Mouse (Mus musculus) forebrain, embryonic 12.5 days (tissue): Measurements from ENCODE around the gene Cfap298. TPM values are rescaled to one million over a fixed set of nuclear protein-coding genes. Genes with fewer than 3 reads are reported as not detected.

Experiments
- ATAC-seq: fragments of 200-750 bp; cut with Nextera tagmentation; 2 replicates; pipeline ENCODE4 v1.8.0; 2017; ENCODE audit warnings: moderate TSS enrichment; ENCODE audit not compliant: low FRiP score
- H3K27ac ChIP-seq: fragments of 300-500 bp; sonication (generic); 2 replicates; pipeline ENCODE4 v1.5.1; 2016; ENCODE audit warnings: mild to moderate bottlenecking
- H3K27me3 ChIP-seq: fragments of 300-500 bp; sonication (generic); 2 replicates; pipeline ENCODE4 v1.6.1; 2016; ENCODE audit warnings: mild to moderate bottlenecking
- H3K36me3 ChIP-seq: fragments of 300-500 bp; sonication (generic); replicated peaks from 2 replicates; pipeline ENCODE4 v1.6.1; 2016; ENCODE audit warnings: mild to moderate bottlenecking
- H3K4me1 ChIP-seq: fragments of 300-500 bp; sonication (generic); 2 replicates; pipeline ENCODE4 v1.6.1; 2016
- H3K4me2 ChIP-seq: fragments of 300-500 bp; sonication (generic); 2 replicates; pipeline ENCODE4 v1.6.1; 2016; ENCODE audit warnings: mild to moderate bottlenecking, moderate library complexity
- H3K4me3 ChIP-seq: fragments of 300-500 bp; sonication (generic); replicated peaks from 2 replicates; pipeline ENCODE4 v1.5.1; 2016; ENCODE audit warnings: mild to moderate bottlenecking
- H3K9ac ChIP-seq: fragments of 300-500 bp; sonication (generic); 2 replicates; pipeline ENCODE4 v1.6.1; 2016; ENCODE audit warnings: mild to moderate bottlenecking
- H3K9me3 ChIP-seq: fragments of 300-500 bp; sonication (generic); 2 replicates; pipeline ENCODE4 v1.6.1; 2016
- WGBS: fragments of 180-500 bp; shearing (Covaris S2); methylation state at CpG from one replicate; pipeline ENCODE4 v1.1.7; 2016; 5-methylcytosine and 5-hydroxymethylcytosine counted together
- polyA plus RNA-seq: library from polyadenylated mRNA; unstranded; fragments of >200 nt; fragmentation: Nextera tagmentation; extraction: Ambion mirVana; gene quantifications from 2 replicates; pipeline ENCODE4 v1.2.1, GENCODE M21; 2016

Cfap298 gene
- polyA plus RNA-seq, 1 experiment from 2014 or later = 49.6 TPM

DNA sequence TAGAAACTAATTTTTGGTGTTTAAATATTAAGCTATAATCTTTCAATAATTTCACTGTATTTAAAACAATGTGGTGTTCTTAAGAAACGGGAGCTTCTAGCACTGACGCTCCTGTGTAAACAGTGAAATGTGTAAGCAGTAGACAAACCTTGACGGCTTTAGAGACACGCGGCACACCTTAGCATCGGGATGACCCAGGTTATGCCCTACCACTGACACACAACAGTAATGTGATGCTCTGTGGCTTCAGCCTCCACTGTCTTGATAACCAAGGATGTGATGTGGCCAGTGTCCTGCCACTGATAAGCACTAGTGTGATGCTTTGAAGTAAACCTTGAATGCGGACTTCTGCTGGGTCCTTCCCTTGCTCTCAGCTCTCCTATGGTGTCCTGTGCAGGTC lies 6.3 kb upstream of the Cfap298 start:
- ATAC-seq = no peak
- Histone ChIP-seq H3K4me2 (no peak overlapping the region), H3K9ac (no peak overlapping the region), H3K27me3 (no peaks in the 10 kb centered on the region), H3K9me3 (no peaks in the 10 kb centered on the region), H3K4me3 (no peak overlapping the region), H3K36me3 (peaks cover 39% of the 10 kb centered on the region), H3K4me1 (no peaks in the 10 kb centered on the region), H3K27ac (no peak overlapping the region)
- WGBS = 93% methylated on average over 7 of the region's 7 CpGs

GRCm38 (mm10) chr16:90934193-90934686 lies 674 bp downstream of the Cfap298 start:
- Histone ChIP-seq H3K4me2 (peak overlapping the region; percentile 73), H3K4me3 (peak overlapping the region; percentile 84), H3K36me3 (peaks cover 18% of the 10 kb centered on the region), H3K27me3 (no peaks in the 10 kb centered on the region), H3K9me3 (no peaks in the 10 kb centered on the region), H3K9ac (peak overlapping the region; percentile 85), H3K4me1 (peaks cover 13% of the 10 kb centered on the region), H3K27ac (peak overlapping the region; percentile 89)
- peak; percentile 61 for ATAC-seq
- under 1% methylated on average over 38 of the region's 38 CpGs for whole genome bisulfite sequencing

DNA sequence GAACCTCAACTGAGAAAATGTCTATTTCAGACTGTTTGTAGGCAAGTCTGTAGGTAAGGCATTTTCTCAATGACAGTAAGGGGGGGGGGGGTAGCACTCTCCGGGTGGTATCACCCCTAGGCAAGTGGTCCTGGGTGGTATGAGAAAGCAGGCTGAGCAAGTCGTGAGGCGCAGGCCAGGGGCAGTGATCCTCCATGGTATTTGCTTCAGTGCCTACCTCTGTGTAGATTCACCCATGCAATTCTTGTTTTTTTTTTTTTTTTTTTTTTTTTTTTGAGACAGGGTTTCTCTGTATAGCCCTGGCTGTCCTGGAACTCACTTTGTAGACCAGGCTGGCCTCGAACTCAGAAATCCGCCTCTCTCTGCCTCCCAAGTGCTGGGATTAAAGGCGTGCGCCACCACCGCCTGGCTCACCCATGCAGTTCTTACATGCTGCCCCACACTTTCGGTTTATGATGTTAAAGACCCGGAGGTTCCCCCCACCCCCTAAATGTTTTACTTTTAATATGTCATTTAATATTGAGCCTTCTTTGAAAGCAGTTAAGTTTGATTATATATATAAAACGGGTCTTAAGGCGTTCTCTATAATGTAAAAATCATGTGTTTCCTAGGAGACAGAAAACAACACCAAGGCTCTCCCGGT lies 1.3 kb downstream of the Cfap298 start:
- Histone ChIP-seq H3K4me2 (peak overlapping the region; percentile 73), H3K9me3 (no peaks in the 10 kb centered on the region), H3K9ac (peak overlapping the region; percentile 85), H3K27ac (peak overlapping the region; percentile 89; the same call in 1 of the 2 replicates), H3K27me3 (no peaks in the 10 kb centered on the region), H3K36me3 (peaks cover 24% of the 10 kb centered on the region), H3K4me3 (peak overlapping the region; percentile 84), H3K4me1 (peaks cover 13% of the 10 kb centered on the region)
- 32% methylated on average over 13 of the region's 13 CpGs for WGBS
- no peak for ATAC-seq

DNA sequence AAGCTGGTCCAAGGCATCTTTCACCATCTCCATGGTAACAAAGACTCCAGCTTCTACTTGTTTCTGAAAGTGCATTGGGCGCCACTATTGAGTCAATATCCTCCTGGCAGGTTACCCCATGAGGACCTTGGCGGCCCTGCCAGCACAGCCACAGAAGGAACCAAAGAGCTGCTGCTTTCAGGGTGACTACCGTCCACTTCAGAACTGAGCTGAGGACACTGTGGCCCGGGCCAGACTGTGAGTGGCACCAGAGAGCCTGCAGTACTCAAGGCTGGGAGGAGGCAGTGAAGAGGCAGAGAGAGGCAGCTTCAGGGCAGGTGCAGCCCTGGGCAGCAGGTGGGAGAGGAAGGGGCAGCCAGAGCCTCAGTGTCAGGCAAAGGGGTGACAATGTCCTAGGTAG lies 7.5 kb downstream of the Cfap298 start:
- Histone ChIP-seq H3K4me3 (no peak overlapping the region), H3K27ac (no peak overlapping the region), H3K4me1 (no peaks in the 10 kb centered on the region), H3K9me3 (no peaks in the 10 kb centered on the region), H3K36me3 (peaks cover 39% of the 10 kb centered on the region; the same call in 1 of the 2 replicates), H3K4me2 (no peak overlapping the region), H3K27me3 (no peaks in the 10 kb centered on the region), H3K9ac (no peak overlapping the region)
- ATAC-seq = no peak
- 93% methylated on average over 4 of the region's 4 CpGs for WGBS

DNA sequence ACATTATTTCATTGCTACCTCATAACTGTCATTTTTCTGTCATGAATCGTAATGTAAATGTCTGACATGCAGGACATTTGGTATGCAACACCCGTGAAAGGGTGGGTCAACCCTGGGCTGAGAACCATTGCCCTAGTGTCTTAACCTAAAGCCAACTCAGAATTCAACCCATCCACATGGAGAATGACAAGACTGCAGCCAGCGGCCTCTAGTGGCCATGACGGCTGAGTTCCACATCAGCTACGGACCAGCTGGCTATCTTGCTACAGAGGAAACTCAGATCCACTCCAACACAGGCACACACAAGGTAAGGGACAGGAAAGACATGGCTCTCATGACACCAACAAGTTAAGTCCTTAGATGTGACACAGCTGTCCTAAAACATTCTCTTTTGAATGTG lies 9.5 kb downstream of the Cfap298 start:
- no peak; the same call in 1 of the 2 replicates for ATAC-seq
- Histone ChIP-seq H3K4me3 (no peak overlapping the region), H3K36me3 (peaks cover 36% of the 10 kb centered on the region; the same call in 1 of the 2 replicates), H3K9me3 (no peaks in the 10 kb centered on the region), H3K27me3 (no peaks in the 10 kb centered on the region), H3K4me2 (no peak overlapping the region), H3K9ac (no peak overlapping the region), H3K4me1 (peaks cover 6% of the 10 kb centered on the region; the same call in 1 of the 2 replicates), H3K27ac (no peak overlapping the region)
- WGBS = 36% methylated on average over 5 of the region's 5 CpGs

- no peaks in the 10 kb centered on the region for H3K27me3 ChIP-seq
- no peak overlapping the region for H3K4me2 ChIP-seq
- peaks cover 34% of the 10 kb centered on the region; the same call in 1 of the 2 replicates for H3K36me3 ChIP-seq
- H3K9ac ChIP-seq = no peak overlapping the region
- no peak overlapping the region for H3K4me3 ChIP-seq
- ATAC-seq = no peak
- WGBS = 91% methylated on average over 13 of the region's 13 CpGs
- H3K27ac ChIP-seq = no peak overlapping the region
- no peaks in the 10 kb centered on the region for H3K9me3 ChIP-seq
- H3K4me1 ChIP-seq = peaks cover 6% of the 10 kb centered on the region; the same call in 1 of the 2 replicates
These were observed 10.1 kb downstream of the Cfap298 start for GRCm38 (mm10) chr16:90924606-90925370.

DNA sequence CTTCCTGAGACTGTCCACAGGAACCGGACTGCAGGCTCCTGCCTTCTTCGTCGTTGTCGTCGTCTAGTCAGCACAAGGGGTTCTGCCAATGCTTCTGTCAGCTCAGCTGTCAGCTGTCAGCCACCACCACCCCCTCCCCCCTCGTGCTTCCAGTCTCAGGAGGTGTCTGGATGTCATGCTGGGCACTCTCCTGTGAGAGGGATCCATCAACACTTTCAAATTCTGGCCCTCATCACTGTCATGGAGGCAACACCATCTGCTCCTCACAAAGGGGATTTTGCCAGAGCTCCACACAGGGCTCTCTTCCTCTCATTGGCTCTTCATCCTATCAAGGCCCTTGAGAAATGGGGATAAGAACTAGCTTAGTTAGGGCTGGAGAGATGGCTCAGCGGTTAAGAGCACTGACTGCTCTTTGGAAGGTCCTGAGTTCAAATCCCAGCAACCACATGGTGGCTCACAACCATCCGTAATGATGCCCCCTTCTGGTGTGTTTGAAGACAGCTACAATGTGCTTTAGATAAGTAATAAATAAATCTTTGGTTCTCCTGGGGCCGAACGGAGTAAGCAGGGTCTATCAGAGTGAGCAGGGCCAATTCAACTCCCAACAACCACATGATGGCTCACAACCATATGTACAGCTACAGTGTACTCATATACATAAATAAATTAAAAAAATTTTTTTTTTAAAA lies 13.3 kb downstream of the Cfap298 start:
- Histone ChIP-seq H3K4me3 (no peak overlapping the region), H3K36me3 (peaks cover 12% of the 10 kb centered on the region; the same call in 1 of the 2 replicates), H3K27me3 (no peaks in the 10 kb centered on the region), H3K4me1 (peaks cover 6% of the 10 kb centered on the region; the same call in 1 of the 2 replicates), H3K27ac (0 out of 2 replicates have a peak overlapping the region, but pooled peaks have one; percentile 43), H3K9ac (no peak overlapping the region), H3K4me2 (no peak overlapping the region), H3K9me3 (no peaks in the 10 kb centered on the region)
- ATAC-seq = peak; percentile 58
- WGBS = 67% methylated on average over 10 of the region's 10 CpGs

GRCm38 (mm10) chr16:90917156-90917555 lies 17.8 kb downstream of the Cfap298 start:
- Histone ChIP-seq H3K27ac (no peak overlapping the region), H3K4me1 (peaks cover 10% of the 10 kb centered on the region), H3K27me3 (no peaks in the 10 kb centered on the region), H3K4me3 (no peak overlapping the region), H3K9me3 (no peaks in the 10 kb centered on the region), H3K9ac (no peak overlapping the region), H3K36me3 (no peaks in the 10 kb centered on the region), H3K4me2 (no peak overlapping the region)
- ATAC-seq = no peak
- 69% methylated on average over 8 of the region's 8 CpGs for WGBS

DNA sequence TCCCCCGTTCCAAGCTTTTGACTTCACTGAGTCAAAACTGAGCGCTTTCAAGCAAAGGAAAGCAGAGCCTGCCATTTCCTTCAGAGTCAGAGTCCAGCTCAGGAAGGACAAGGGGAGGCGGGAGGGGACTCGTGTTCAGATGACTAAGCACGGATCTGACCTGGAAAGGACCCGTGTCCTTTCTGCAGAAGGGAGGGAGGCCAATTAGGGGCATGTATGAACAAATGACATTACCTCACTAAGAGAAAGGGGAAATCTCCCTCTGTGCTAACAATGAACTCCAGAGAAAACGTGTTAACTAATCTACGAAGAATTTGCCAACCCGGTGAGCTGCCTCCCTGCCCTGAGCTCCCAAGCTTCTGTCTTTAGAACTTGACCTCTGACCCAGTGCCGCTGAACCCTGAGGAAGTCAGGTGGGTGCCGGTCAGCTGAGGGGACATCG lies 18.9 kb downstream of the Cfap298 start:
- H3K9ac ChIP-seq = no peak overlapping the region
- H3K4me1 ChIP-seq = peaks cover 4% of the 10 kb centered on the region
- H3K36me3 ChIP-seq = no peaks in the 10 kb centered on the region
- H3K27ac ChIP-seq = no peak overlapping the region
- no peaks in the 10 kb centered on the region for H3K9me3 ChIP-seq
- no peak overlapping the region for H3K4me2 ChIP-seq
- WGBS = 25% methylated on average over 12 of the region's 12 CpGs
- H3K27me3 ChIP-seq = no peaks in the 10 kb centered on the region
- no peak overlapping the region for H3K4me3 ChIP-seq
- ATAC-seq = no peak

DNA sequence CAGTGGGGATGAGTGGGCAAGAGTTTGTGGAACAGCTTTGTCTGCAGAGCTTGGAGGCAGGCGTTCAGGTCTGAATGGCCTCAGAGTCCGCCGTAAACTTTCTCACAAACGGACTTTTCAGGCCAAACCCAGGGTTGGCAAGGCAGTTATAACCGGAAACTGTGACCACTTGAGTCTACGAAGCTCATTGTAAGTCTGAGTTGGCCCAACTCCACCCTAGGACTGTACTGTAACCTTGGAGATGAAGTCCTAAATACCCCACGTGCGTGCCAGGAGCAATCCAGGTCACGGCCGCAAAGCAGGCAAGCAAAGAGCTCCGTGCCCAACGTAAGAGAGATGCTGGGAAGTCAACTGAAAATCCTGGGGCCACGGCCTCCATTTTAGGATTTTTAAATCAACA lies 23.1 kb downstream of the Cfap298 start:
- Histone ChIP-seq H3K4me2 (no peak overlapping the region), H3K4me1 (peaks cover 4% of the 10 kb centered on the region; the same call in 1 of the 2 replicates), H3K36me3 (no peaks in the 10 kb centered on the region), H3K27me3 (no peaks in the 10 kb centered on the region), H3K4me3 (no peak overlapping the region), H3K9me3 (no peaks in the 10 kb centered on the region), H3K9ac (no peak overlapping the region), H3K27ac (no peak overlapping the region)
- WGBS = 94% methylated on average over 13 of the region's 13 CpGs
- ATAC-seq = no peak

- H3K9me3 ChIP-seq = no peaks in the 10 kb centered on the region
- H3K36me3 ChIP-seq = no peaks in the 10 kb centered on the region
- H3K4me1 ChIP-seq = no peaks in the 10 kb centered on the region
- H3K9ac ChIP-seq = no peak overlapping the region
- H3K27ac ChIP-seq = no peak overlapping the region
- H3K4me2 ChIP-seq = no peak overlapping the region
- ATAC-seq = no peak
- H3K4me3 ChIP-seq = no peak overlapping the region
- no peaks in the 10 kb centered on the region for H3K27me3 ChIP-seq
- 88% methylated on average over 17 of the region's 17 CpGs for WGBS
These were observed 23.9 kb downstream of the Cfap298 start for GRCm38 (mm10) chr16:90910855-90911533.
